Mouse (Mus musculus): ENCODE measurements around the gene Cdk18. TPM values are rescaled to one million over a fixed set of nuclear protein-coding genes. Genes with fewer than 3 reads are reported as not detected.

The Cdk18 gene
- total RNA-seq, 1 experiment = 9.6 TPM

GRCm38 (mm10) chr1:132075576-132075975, 63.9 kb downstream of the Cdk18 start:
- Histone ChIP-seq H3K9ac (ENCODE audit: insufficient read depth, low read depth, low read length, poor library complexity, severe bottlenecking) (no peak overlapping the region), H3K36me3 (ENCODE audit: control insufficient read depth, insufficient read depth, low read length, poor library complexity, severe bottlenecking) (no peaks in the 10 kb centered on the region), H3K9me3 (ENCODE audit: control insufficient read depth, insufficient read depth, low read depth, low read length) (no peaks in the 10 kb centered on the region), H3K4me3 (ENCODE audit: insufficient read depth in 1 of 2, low read depth in 1 of 2, low read length in 2 of 2, poor library complexity in 1 of 2, severe bottlenecking in 1 of 2) (no peak overlapping the region), H3K4me1 (ENCODE audit: control insufficient read depth in 2 of 2, insufficient read depth in 2 of 2, low read length in 2 of 2, poor library complexity in 1 of 2) (no peaks in the 10 kb centered on the region), H3K27ac (ENCODE audit: insufficient read depth, low read depth, low read length, poor library complexity, severe bottlenecking) (no peak overlapping the region)
- in situ Hi-C loops (cut with MboI; ENCODE audit: low sequenced_read_pairs in 2 of 2, unreplicated experiment in 2 of 2) = no loop called here
- DNase-seq (ENCODE audit: low read depth, low spot score) = no peak
- TF ChIP-seq MAFK (IDR thresholded peaks at IDR 0.05; ENCODE audit: insufficient read depth, low read depth, low read length) (no peak), HCFC1 (IDR thresholded peaks at IDR 0.05; ENCODE audit: borderline replicate concordance, insufficient read depth, low read length) (no peak)

GRCm38 (mm10) chr1:132070659-132071058, 68.8 kb downstream of the Cdk18 start:
- in situ Hi-C loops (cut with MboI; ENCODE audit: low sequenced_read_pairs in 2 of 2, unreplicated experiment in 2 of 2) = no loop called here
- Histone ChIP-seq H3K9ac (ENCODE audit: insufficient read depth, low read depth, low read length, poor library complexity, severe bottlenecking) (no peak overlapping the region), H3K9me3 (ENCODE audit: control insufficient read depth, insufficient read depth, low read depth, low read length) (no peaks in the 10 kb centered on the region), H3K4me3 (ENCODE audit: insufficient read depth in 1 of 2, low read depth in 1 of 2, low read length in 2 of 2, poor library complexity in 1 of 2, severe bottlenecking in 1 of 2) (no peak overlapping the region), H3K4me1 (ENCODE audit: control insufficient read depth in 2 of 2, insufficient read depth in 2 of 2, low read length in 2 of 2, poor library complexity in 1 of 2) (no peaks in the 10 kb centered on the region), H3K27ac (ENCODE audit: insufficient read depth, low read depth, low read length, poor library complexity, severe bottlenecking) (no peak overlapping the region), H3K36me3 (ENCODE audit: control insufficient read depth, insufficient read depth, low read length, poor library complexity, severe bottlenecking) (no peaks in the 10 kb centered on the region)
- TF ChIP-seq CHD2 (IDR thresholded peaks at IDR 0.05; ENCODE audit: low read depth, low read length) = no peak
- TF ChIP-seq ZC3H11A (IDR thresholded peaks at IDR 0.05; ENCODE audit: borderline replicate concordance, low read depth, low read length) = no peak
- no peak for TF ChIP-seq HCFC1 (IDR thresholded peaks at IDR 0.05; ENCODE audit: borderline replicate concordance, insufficient read depth, low read length)
- no peak for TF ChIP-seq ZNF384 (IDR thresholded peaks at IDR 0.05; ENCODE audit: low read depth, low read length)
- no peak for TF ChIP-seq MAFK (IDR thresholded peaks at IDR 0.05; ENCODE audit: insufficient read depth, low read depth, low read length)
- DNase-seq (ENCODE audit: low read depth, low spot score) = no peak

GRCm38 (mm10) chr1:132069436-132069835, 70.0 kb downstream of the Cdk18 start:
- H3K9ac ChIP-seq (ENCODE audit: insufficient read depth, low read depth, low read length, poor library complexity, severe bottlenecking) = no peak overlapping the region
- no peaks in the 10 kb centered on the region for H3K9me3 ChIP-seq (ENCODE audit: control insufficient read depth, insufficient read depth, low read depth, low read length)
- in situ Hi-C loops (cut with MboI; ENCODE audit: low sequenced_read_pairs in 2 of 2, unreplicated experiment in 2 of 2) = no loop called here
- H3K36me3 ChIP-seq (ENCODE audit: control insufficient read depth, insufficient read depth, low read length, poor library complexity, severe bottlenecking) = no peaks in the 10 kb centered on the region
- no peak overlapping the region for H3K4me3 ChIP-seq (ENCODE audit: insufficient read depth in 1 of 2, low read depth in 1 of 2, low read length in 2 of 2, poor library complexity in 1 of 2, severe bottlenecking in 1 of 2)
- TF ChIP-seq ZNF384 (IDR thresholded peaks at IDR 0.05; ENCODE audit: low read depth, low read length) (no peak), MAFK (IDR thresholded peaks at IDR 0.05; ENCODE audit: insufficient read depth, low read depth, low read length) (no peak), CHD2 (IDR thresholded peaks at IDR 0.05; ENCODE audit: low read depth, low read length) (no peak), ZC3H11A (IDR thresholded peaks at IDR 0.05; ENCODE audit: borderline replicate concordance, low read depth, low read length) (no peak), HCFC1 (IDR thresholded peaks at IDR 0.05; ENCODE audit: borderline replicate concordance, insufficient read depth, low read length) (no peak)
- DNase-seq (ENCODE audit: low read depth, low spot score) = no peak
- no peak overlapping the region for H3K27ac ChIP-seq (ENCODE audit: insufficient read depth, low read depth, low read length, poor library complexity, severe bottlenecking)
- no peaks in the 10 kb centered on the region; a peak in 1 of 4 replicates for H3K4me1 ChIP-seq (ENCODE audit: control insufficient read depth in 2 of 2, insufficient read depth in 2 of 2, low read length in 2 of 2, poor library complexity in 1 of 2)

- in situ Hi-C loops (cut with MboI; ENCODE audit: low sequenced_read_pairs in 2 of 2, unreplicated experiment in 2 of 2) = no loop called here
- H3K4me1 ChIP-seq (ENCODE audit: control insufficient read depth in 2 of 2, insufficient read depth in 2 of 2, low read length in 2 of 2, poor library complexity in 1 of 2) = no peaks in the 10 kb centered on the region; a peak in 1 of 4 replicates
- TF ChIP-seq HCFC1 (IDR thresholded peaks at IDR 0.05; ENCODE audit: borderline replicate concordance, insufficient read depth, low read length) (no peak), ZC3H11A (IDR thresholded peaks at IDR 0.05; ENCODE audit: borderline replicate concordance, low read depth, low read length) (no peak), CHD2 (IDR thresholded peaks at IDR 0.05; ENCODE audit: low read depth, low read length) (no peak), MAFK (IDR thresholded peaks at IDR 0.05; ENCODE audit: insufficient read depth, low read depth, low read length) (no peak)
- H3K36me3 ChIP-seq (ENCODE audit: control insufficient read depth, insufficient read depth, low read length, poor library complexity, severe bottlenecking) = no peaks in the 10 kb centered on the region
- H3K27ac ChIP-seq (ENCODE audit: insufficient read depth, low read depth, low read length, poor library complexity, severe bottlenecking) = no peak within 1 kb of the TSS
- no peak for DNase-seq (ENCODE audit: low read depth, low spot score)
- H3K9ac ChIP-seq (ENCODE audit: insufficient read depth, low read depth, low read length, poor library complexity, severe bottlenecking) = peak within 1 kb of the TSS; percentile 28; the same call in 1 of the 2 replicates
- H3K9me3 ChIP-seq (ENCODE audit: control insufficient read depth, insufficient read depth, low read depth, low read length) = no peaks in the 10 kb centered on the region
- H3K4me3 ChIP-seq (ENCODE audit: insufficient read depth in 1 of 2, low read depth in 1 of 2, low read length in 2 of 2, poor library complexity in 1 of 2, severe bottlenecking in 1 of 2) = peak within 1 kb of the TSS; percentile 50 to 54; a peak in 3 of 4 replicates
Observed at GRCm38 (mm10) chr1:132067261-132068255, 71.9 kb downstream of the Cdk18 start, which contains the start of gene Mfsd4a. Mfsd4a (minus strand) TSS chr1:132068062.
